Mouse (Mus musculus) erythroblast, adult 5-6 weeks (primary cell): ENCODE results near the gene Gm16503. TPM values are rescaled to one million over a fixed set of nuclear protein-coding genes. Genes with fewer than 3 reads are reported as not detected.

ENCODE experiments used
- ATAC-seq: replicated peaks from 2 replicates; pipeline ENCODE4 v1.8.0; 2016; ENCODE audit warnings: moderate number of reproducible peaks, mild to moderate bottlenecking, moderate TSS enrichment, inconsistent platforms; ENCODE audit not compliant: poor library complexity, low FRiP score, severe bottlenecking
- total RNA-seq, 2 experiments: library from RNA; stranded (forward) in 1 of 2; stranded (reverse) in 1 of 2; fragments of 150-400 nt in 1 of 2; fragments of 200-764, 138-1000 nt in 1 of 2; gene quantifications; 2 replicates each; pipeline versions ENCODE4 v1.2.3 to v1.2.4; 2015 to 2017; ENCODE audit warnings: low replicate concordance in 2 of 2

Gene Gm16503
- total RNA-seq, 2 experiments from 2014 or later, result not detected

- no peak for ATAC-seq
Measured at GRCm38 (mm10) chr4:147586511-147587473, 46.8 kb downstream of the Gm16503 start.

Other genes with a start within 250 kb of the Gm16503 start
- gene Zfp988, start 234.5 kb upstream of the Gm16503 start, total RNA-seq (2015; ENCODE audit: low replicate concordance), result not detected in 2 replicates
- gene Zfp988, start 234.5 kb upstream of the Gm16503 start, total RNA-seq (2017; ENCODE audit: low replicate concordance), result not detected in 2 replicates
- gene Zfp978, start 178.9 kb upstream of the Gm16503 start, total RNA-seq (2015; ENCODE audit: low replicate concordance), result not detected in 2 replicates
- gene Zfp978, start 178.9 kb upstream of the Gm16503 start, total RNA-seq (2017; ENCODE audit: low replicate concordance), result not detected in 2 replicates
- gene Zfp982, start 47.8 kb upstream of the Gm16503 start, total RNA-seq (2015; ENCODE audit: low replicate concordance), result 0.58 and 1.3 TPM in 2 replicates
- 2.8 TPM in 1 of 2 replicates, not detected in the other for gene Zfp982, start 47.8 kb upstream of the Gm16503 start, total RNA-seq (2017; ENCODE audit: low replicate concordance)
- gene Zfp985, start 13.1 kb downstream of the Gm16503 start, total RNA-seq (2015; ENCODE audit: low replicate concordance), result 0.42 TPM in 1 of 2 replicates, not detected in the other
- gene Zfp985, start 13.1 kb downstream of the Gm16503 start, total RNA-seq (2017; ENCODE audit: low replicate concordance), result 0.77 TPM in 1 of 2 replicates, not detected in the other
- 0.96 TPM in 1 of 2 replicates, not detected in the other for gene Zfp979, start 102.3 kb downstream of the Gm16503 start, total RNA-seq (2015; ENCODE audit: low replicate concordance)
- gene Zfp979, start 102.3 kb downstream of the Gm16503 start, total RNA-seq (2017; ENCODE audit: low replicate concordance), result 0.85 and 0.98 TPM in 2 replicates
- gene Zfp534, start 162.3 kb downstream of the Gm16503 start, total RNA-seq (2015; ENCODE audit: low replicate concordance), result not detected in 2 replicates
- not detected in 2 replicates for gene Zfp534, start 162.3 kb downstream of the Gm16503 start, total RNA-seq (2017; ENCODE audit: low replicate concordance)